Mouse (Mus musculus): ENCODE data around the gene Cgnl1. TPM values are rescaled to one million over a fixed set of nuclear protein-coding genes. Genes with fewer than 3 reads are reported as not detected.
A peak's percentile ranks its signal among the peaks of the same experiment; 100 is the strongest.

The Cgnl1 gene
- 7.7 and 8.9 TPM in 2 replicates for polyA plus RNA-seq (2015; fragmentation: Nextera tagmentation; extraction: Ambion mirVana)

- 0% methylated on average over 48 of the region's 67 CpGs for WGBS
- peak within 1 kb of the TSS; percentile 78 for H3K9ac ChIP-seq
- H3K4me2 ChIP-seq: peak within 1 kb of the TSS; percentile 90
- H3K9me3 ChIP-seq: no peaks in the 10 kb centered on the region
- peaks cover 49% of the 10 kb centered on the region for H3K27me3 ChIP-seq
- ATAC-seq (ENCODE audit: low FRiP score): peak; percentile 85
- H3K4me1 ChIP-seq (replicated peaks): peaks cover 17% of the 10 kb centered on the region
- no peaks in the 10 kb centered on the region for H3K36me3 ChIP-seq
- peak within 1 kb of the TSS; percentile 61 for H3K4me3 ChIP-seq
- H3K27ac ChIP-seq: peak within 1 kb of the TSS; percentile 8; the same call in 1 of the 2 replicates
Observed at GRCm38 (mm10) chr9:71770991-71771767, at the start of gene Cgnl1. Gene Cgnl1 (minus strand): TSS chr9:71771602.

GRCm38 (mm10) chr9:71818453-71818852 lies 47.1 kb upstream of the Cgnl1 start:
- Histone ChIP-seq H3K4me2 (no peak overlapping the region), H3K36me3 (no peaks in the 10 kb centered on the region), H3K9me3 (no peaks in the 10 kb centered on the region), H3K9ac (no peak overlapping the region), H3K27ac (no peak overlapping the region), H3K4me3 (no peak overlapping the region), H3K27me3 (no peaks in the 10 kb centered on the region), H3K4me1 (replicated peaks) (no peaks in the 10 kb centered on the region)
- 91% methylated on average over 7 of the region's 7 CpGs for WGBS
- ATAC-seq (ENCODE audit: low FRiP score): no peak

GRCm38 (mm10) chr9:71816121-71816520 lies 44.7 kb upstream of the Cgnl1 start:
- ATAC-seq (ENCODE audit: low FRiP score): no peak
- Histone ChIP-seq H3K4me1 (replicated peaks) (no peaks in the 10 kb centered on the region), H3K9me3 (no peaks in the 10 kb centered on the region), H3K36me3 (no peaks in the 10 kb centered on the region), H3K27me3 (no peaks in the 10 kb centered on the region), H3K27ac (no peak overlapping the region), H3K4me2 (no peak overlapping the region), H3K4me3 (no peak overlapping the region), H3K9ac (no peak overlapping the region)
- 71% methylated on average over 3 of the region's 3 CpGs for WGBS

- Histone ChIP-seq H3K9ac (no peak overlapping the region), H3K4me3 (no peak overlapping the region), H3K27me3 (no peaks in the 10 kb centered on the region), H3K36me3 (no peaks in the 10 kb centered on the region), H3K4me2 (no peak overlapping the region), H3K9me3 (no peaks in the 10 kb centered on the region), H3K4me1 (replicated peaks) (0 out of 2 replicates have a peak, but pooled peaks cover 8% of the 10 kb centered on the region), H3K27ac (no peak overlapping the region)
- WGBS: 90% methylated on average over 3 of the region's 3 CpGs
- no peak for ATAC-seq (ENCODE audit: low FRiP score)
Observed at GRCm38 (mm10) chr9:71813565-71813964, 42.2 kb upstream of the Cgnl1 start.

GRCm38 (mm10) chr9:71812914-71813313 lies 41.5 kb upstream of the Cgnl1 start:
- Histone ChIP-seq H3K27me3 (no peaks in the 10 kb centered on the region), H3K9me3 (no peaks in the 10 kb centered on the region), H3K36me3 (no peaks in the 10 kb centered on the region), H3K4me1 (replicated peaks) (0 out of 2 replicates have a peak, but pooled peaks cover 8% of the 10 kb centered on the region), H3K27ac (no peak overlapping the region), H3K4me3 (no peak overlapping the region), H3K4me2 (no peak overlapping the region), H3K9ac (no peak overlapping the region)
- ATAC-seq (ENCODE audit: low FRiP score): no peak
- WGBS: 41% methylated on average over 4 of the region's 4 CpGs

- Histone ChIP-seq H3K27me3 (no peaks in the 10 kb centered on the region), H3K4me1 (replicated peaks) (0 out of 2 replicates have a peak, but pooled peaks cover 8% of the 10 kb centered on the region), H3K27ac (no peak overlapping the region), H3K4me2 (no peak overlapping the region), H3K36me3 (no peaks in the 10 kb centered on the region), H3K9ac (no peak overlapping the region), H3K4me3 (no peak overlapping the region), H3K9me3 (no peaks in the 10 kb centered on the region)
- ATAC-seq (ENCODE audit: low FRiP score): no peak
- WGBS: 27% methylated on average over 4 of the region's 4 CpGs
Observed at GRCm38 (mm10) chr9:71812402-71812801, 41.0 kb upstream of the Cgnl1 start.

- Histone ChIP-seq H3K4me2 (no peak overlapping the region), H3K4me3 (no peak overlapping the region), H3K27ac (no peak overlapping the region), H3K9me3 (no peaks in the 10 kb centered on the region), H3K27me3 (no peaks in the 10 kb centered on the region), H3K4me1 (replicated peaks) (0 out of 2 replicates have a peak, but pooled peaks cover 8% of the 10 kb centered on the region), H3K9ac (no peak overlapping the region), H3K36me3 (no peaks in the 10 kb centered on the region)
- ATAC-seq (ENCODE audit: low FRiP score): no peak
- WGBS: 78% methylated on average over 5 of the region's 5 CpGs
Observed at GRCm38 (mm10) chr9:71811404-71811803, 40.0 kb upstream of the Cgnl1 start.

- no peaks in the 10 kb centered on the region for H3K9me3 ChIP-seq
- no peak overlapping the region for H3K27ac ChIP-seq
- no peaks in the 10 kb centered on the region for H3K36me3 ChIP-seq
- 91% methylated on average over 2 of the region's 2 CpGs for WGBS
- no peak overlapping the region for H3K9ac ChIP-seq
- H3K4me2 ChIP-seq: no peak overlapping the region
- H3K4me1 ChIP-seq (replicated peaks): 0 out of 2 replicates have a peak, but pooled peaks cover 8% of the 10 kb centered on the region
- H3K27me3 ChIP-seq: no peaks in the 10 kb centered on the region
- ATAC-seq (ENCODE audit: low FRiP score): no peak
- no peak overlapping the region for H3K4me3 ChIP-seq
Observed at GRCm38 (mm10) chr9:71810723-71811122, 39.3 kb upstream of the Cgnl1 start.

GRCm38 (mm10) chr9:71808640-71809254 lies 37.3 kb upstream of the Cgnl1 start:
- H3K9ac ChIP-seq: no peak overlapping the region
- ATAC-seq (ENCODE audit: low FRiP score): no peak
- H3K4me2 ChIP-seq: peak overlapping the region; percentile 26; the same call in 1 of the 2 replicates
- H3K27me3 ChIP-seq: no peaks in the 10 kb centered on the region
- no peaks in the 10 kb centered on the region for H3K9me3 ChIP-seq
- H3K27ac ChIP-seq: no peak overlapping the region
- 45% methylated on average over 11 of the region's 11 CpGs for WGBS
- no peaks in the 10 kb centered on the region for H3K36me3 ChIP-seq
- 0 out of 2 replicates have a peak, but pooled peaks cover 8% of the 10 kb centered on the region for H3K4me1 ChIP-seq (replicated peaks)
- H3K4me3 ChIP-seq: no peak overlapping the region

- Histone ChIP-seq H3K27me3 (no peaks in the 10 kb centered on the region), H3K4me1 (replicated peaks) (0 out of 2 replicates have a peak, but pooled peaks cover 8% of the 10 kb centered on the region), H3K36me3 (no peaks in the 10 kb centered on the region), H3K27ac (no peak overlapping the region), H3K9me3 (no peaks in the 10 kb centered on the region), H3K9ac (no peak overlapping the region), H3K4me2 (no peak overlapping the region), H3K4me3 (no peak overlapping the region)
- no peak for ATAC-seq (ENCODE audit: low FRiP score)
- 73% methylated on average over 4 of the region's 4 CpGs for WGBS
Observed at GRCm38 (mm10) chr9:71807801-71808200, 36.4 kb upstream of the Cgnl1 start.

- H3K27me3 ChIP-seq: no peaks in the 10 kb centered on the region
- ATAC-seq (ENCODE audit: low FRiP score): 0 out of 2 replicates have a peak, but pooled peaks have one; percentile 54
- H3K9ac ChIP-seq: no peak overlapping the region
Observed at GRCm38 (mm10) chr9:71806422-71806805, 35.0 kb upstream of the Cgnl1 start.

GRCm38 (mm10) chr9:71805646-71806421 lies 34.4 kb upstream of the Cgnl1 start:
- H3K4me2 ChIP-seq: no peak overlapping the region
- H3K9me3 ChIP-seq: no peaks in the 10 kb centered on the region
- H3K4me1 ChIP-seq (replicated peaks): 0 out of 2 replicates have a peak, but pooled peaks cover 8% of the 10 kb centered on the region
- no peaks in the 10 kb centered on the region for H3K27me3 ChIP-seq
- H3K4me3 ChIP-seq: no peak overlapping the region
- H3K9ac ChIP-seq: no peak overlapping the region
- no peak for ATAC-seq (ENCODE audit: low FRiP score)
- H3K27ac ChIP-seq: no peak overlapping the region
- H3K36me3 ChIP-seq: no peaks in the 10 kb centered on the region
- 66% methylated on average over 6 of the region's 6 CpGs for WGBS

More at GRCm38 (mm10) chr9:71806422-71806805, 35.0 kb upstream of the Cgnl1 start:
- WGBS: 9% methylated on average over 2 of the region's 2 CpGs
- Histone ChIP-seq H3K4me2 (no peak overlapping the region), H3K27ac (no peak overlapping the region), H3K36me3 (no peaks in the 10 kb centered on the region), H3K4me1 (replicated peaks) (0 out of 2 replicates have a peak, but pooled peaks cover 8% of the 10 kb centered on the region), H3K9me3 (no peaks in the 10 kb centered on the region), H3K4me3 (no peak overlapping the region)
